Mouse (Mus musculus): Measurements from ENCODE around the gene Rnf185. TPM values are rescaled to one million over a fixed set of nuclear protein-coding genes. Genes with fewer than 3 reads are reported as not detected.

Rnf185 gene
- total RNA-seq, 4 experiments from 2014 or later = 28.9 to 31.4 (median 30.0) TPM

Other genes starting within 250 kb of the Rnf185 start
- 10 to 100 TPM; 65.9 to 74.7 (median 68.8) TPM for gene Eif4enif1, start 250.0 kb downstream of the Rnf185 start, total RNA-seq (2022)
- gene Drg1, start 185.9 kb downstream of the Rnf185 start, total RNA-seq (2022) = 10 to 100 TPM; 95.6 to 98.8 (median 96.9) TPM
- gene Patz1, start 163.5 kb downstream of the Rnf185 start, total RNA-seq (2022) = 10 to 100 TPM; 53.4 to 57.4 (median 54.1) TPM
- gene Pik3ip1, start 122.0 kb downstream of the Rnf185 start, total RNA-seq (2022) = 10 to 100 TPM; 40.3 to 44.5 (median 42.4) TPM
- gene Limk2, start 43.2 kb downstream of the Rnf185 start, total RNA-seq (2022) = 100 to 1,000 TPM in 1 of 4 experiments, 10 to 100 TPM in 3; 93.4 to 107 (median 97.0) TPM
- 1 to 10 TPM; 2.3 to 3.5 (median 2.7) TPM for gene Pla2g3, start 35.9 kb upstream of the Rnf185 start, total RNA-seq (2022)
- 10 to 100 TPM; 49.4 to 55.6 (median 53.8) TPM for gene Inpp5j, start 52.5 kb upstream of the Rnf185 start, total RNA-seq (2022)
- gene Selenom, start 62.3 kb upstream of the Rnf185 start, total RNA-seq (2022) = 100 to 1,000 TPM; 149 to 172 (median 160) TPM
- gene Smtn, start 88.2 kb upstream of the Rnf185 start, total RNA-seq (2022) = 10 to 100 TPM in 1 of 4 experiments, 1 to 10 TPM in 3; 5.2 to 11.0 (median 7.2) TPM
- gene Morc2a, start 196.8 kb upstream of the Rnf185 start, total RNA-seq (2022) = 10 to 100 TPM; 39.4 to 41.7 (median 40.8) TPM